Mouse (Mus musculus): ENCODE data around the gene Capn9. TPM values are rescaled to one million over a fixed set of nuclear protein-coding genes. Genes with fewer than 3 reads are reported as not detected.

The Capn9 gene
- polyA plus RNA-seq, 1 experiment, result not detected

GRCm38 (mm10) chr8:124663112-124663873 is 87.4 kb downstream of the Capn9 start, which contains the start of gene 2310022B05Rik:
Gene 2310022B05Rik (minus strand): TSS chr8:124663369.
- Histone ChIP-seq H3K9ac (ENCODE audit: low read depth, poor library complexity, severe bottlenecking) (peak within 1 kb of the TSS; percentile 80), H3K36me3 (ENCODE audit: control insufficient read depth, insufficient read depth, low read length, poor library complexity, severe bottlenecking) (no peaks in the 10 kb centered on the region), H3K27me3 (ENCODE audit: control insufficient read depth, insufficient read depth, low read length, poor library complexity, severe bottlenecking) (no peaks in the 10 kb centered on the region), H3K9me3 (replicated peaks; ENCODE audit: control insufficient read depth, insufficient read depth, low read length, poor library complexity, severe bottlenecking) (no peaks in the 10 kb centered on the region), H3K27ac (ENCODE audit: insufficient read depth, low read length) (no peak within 1 kb of the TSS), H3K4me3 (ENCODE audit: low read depth, low read length) (peak within 1 kb of the TSS; percentile 72), H3K4me1 (ENCODE audit: control insufficient read depth, insufficient read depth, low read length) (no peaks in the 10 kb centered on the region)
- TF ChIP-seq POLR2A (IDR thresholded peaks at IDR 0.05; ENCODE audit: insufficient read depth, low read length) (peak; percentile 30), EP300 (IDR thresholded peaks at IDR 0.05; ENCODE audit: insufficient read depth, low read depth, low read length) (no peak)

- Histone ChIP-seq H3K36me3 (ENCODE audit: control insufficient read depth, insufficient read depth, low read length, poor library complexity, severe bottlenecking) (no peaks in the 10 kb centered on the region), H3K9ac (ENCODE audit: low read depth, poor library complexity, severe bottlenecking) (peak overlapping the region; percentile 80), H3K27ac (ENCODE audit: insufficient read depth, low read length) (no peak overlapping the region), H3K4me1 (ENCODE audit: control insufficient read depth, insufficient read depth, low read length) (no peaks in the 10 kb centered on the region), H3K9me3 (replicated peaks; ENCODE audit: control insufficient read depth, insufficient read depth, low read length, poor library complexity, severe bottlenecking) (no peaks in the 10 kb centered on the region), H3K4me3 (ENCODE audit: low read depth, low read length) (peak overlapping the region; percentile 66), H3K27me3 (ENCODE audit: control insufficient read depth, insufficient read depth, low read length, poor library complexity, severe bottlenecking) (no peaks in the 10 kb centered on the region)
- TF ChIP-seq POLR2A (IDR thresholded peaks at IDR 0.05; ENCODE audit: insufficient read depth, low read length) (no peak), EP300 (IDR thresholded peaks at IDR 0.05; ENCODE audit: insufficient read depth, low read depth, low read length) (no peak), CTCF (IDR thresholded peaks at IDR 0.05; ENCODE audit: low read depth, low read length) (no peak)
These were observed 87.9 kb downstream of the Capn9 start for GRCm38 (mm10) chr8:124663874-124664230.

GRCm38 (mm10) chr8:124664414-124664813 is 88.5 kb downstream of the Capn9 start:
- H3K4me3 ChIP-seq (ENCODE audit: low read depth, low read length), result no peak overlapping the region
- no peak overlapping the region for H3K9ac ChIP-seq (ENCODE audit: low read depth, poor library complexity, severe bottlenecking)
- no peaks in the 10 kb centered on the region for H3K36me3 ChIP-seq (ENCODE audit: control insufficient read depth, insufficient read depth, low read length, poor library complexity, severe bottlenecking)
- no peak overlapping the region for H3K27ac ChIP-seq (ENCODE audit: insufficient read depth, low read length)
- no peaks in the 10 kb centered on the region for H3K27me3 ChIP-seq (ENCODE audit: control insufficient read depth, insufficient read depth, low read length, poor library complexity, severe bottlenecking)
- H3K4me1 ChIP-seq (ENCODE audit: control insufficient read depth, insufficient read depth, low read length), result no peaks in the 10 kb centered on the region
- no peaks in the 10 kb centered on the region for H3K9me3 ChIP-seq (replicated peaks; ENCODE audit: control insufficient read depth, insufficient read depth, low read length, poor library complexity, severe bottlenecking)
- no peak for TF ChIP-seq EP300 (IDR thresholded peaks at IDR 0.05; ENCODE audit: insufficient read depth, low read depth, low read length)
- TF ChIP-seq POLR2A (IDR thresholded peaks at IDR 0.05; ENCODE audit: insufficient read depth, low read length), result no peak
- TF ChIP-seq CTCF (IDR thresholded peaks at IDR 0.05; ENCODE audit: low read depth, low read length), result no peak

Other genes with a start within 250 kb of the Capn9 start
- gene Pgbd5, start 136.5 kb upstream of the Capn9 start, polyA plus RNA-seq (2011; ENCODE audit: insufficient read depth, insufficient read length, low read depth, missing spikeins), result 3.6 and 4.0 TPM in 2 replicates
- 21.5 and 22.1 TPM in 2 replicates for gene Cog2, start 55.3 kb upstream of the Capn9 start, polyA plus RNA-seq (2011; ENCODE audit: insufficient read depth, insufficient read length, low read depth, missing spikeins)
- not detected in 2 replicates for gene Agt, start 6.4 kb upstream of the Capn9 start, polyA plus RNA-seq (2011; ENCODE audit: insufficient read depth, insufficient read length, low read depth, missing spikeins)
- 25.9 and 31.4 TPM in 2 replicates for gene 2310022B05Rik, start 87.3 kb downstream of the Capn9 start, polyA plus RNA-seq (2011; ENCODE audit: insufficient read depth, insufficient read length, low read depth, missing spikeins)
- gene Ttc13, start 145.9 kb downstream of the Capn9 start, polyA plus RNA-seq (2011; ENCODE audit: insufficient read depth, insufficient read length, low read depth, missing spikeins), result 57.1 and 59.4 TPM in 2 replicates
- 25.4 and 28.8 TPM in 2 replicates for gene Arv1, start 146.0 kb downstream of the Capn9 start, polyA plus RNA-seq (2011; ENCODE audit: insufficient read depth, insufficient read length, low read depth, missing spikeins)
- 6.9 and 8.0 TPM in 2 replicates for gene Fam89a, start 175.7 kb downstream of the Capn9 start, polyA plus RNA-seq (2011; ENCODE audit: insufficient read depth, insufficient read length, low read depth, missing spikeins)
- 9.1 and 9.4 TPM in 2 replicates for gene Trim67, start 217.0 kb downstream of the Capn9 start, polyA plus RNA-seq (2011; ENCODE audit: insufficient read depth, insufficient read length, low read depth, missing spikeins)